8 mouse cellular contexts compared by ENCODE assay signal in genomic region chr3:89322131-89322500, GRCm38 (mm10). TPM values are rescaled to one million over a fixed set of nuclear protein-coding genes. Genes with fewer than 3 reads are reported as not detected.
DNase-seq lines count a peak whose midpoint lies in the region; ATAC-seq and TF ChIP-seq lines count a peak whose summit lies in the region.

No protein-coding gene starts in this region.

- H3K9ac ChIP-seq in liver, adult 2 months (ENCODE audit: low read depth, low read length): no peak overlapping the region; the same call in 1 of the 2 replicates
- H3K9ac ChIP-seq in embryonic facial prominence, embryonic 14.5 days (ENCODE audit: low read depth, low read length): peak overlapping the region; percentile 73
- H3K9ac ChIP-seq in intestine, postnatal 0 days (ENCODE audit: low read depth, low read length): no peak overlapping the region
- peak overlapping the region; percentile 91 for H3K9ac ChIP-seq in neural tube, embryonic 15.5 days (replicated peaks)

- no peak overlapping the region for H3K27ac ChIP-seq in liver, adult 2 months (replicated peaks; ENCODE audit: insufficient read depth, low read depth, low read length)
- no peak overlapping the region; the same call in 1 of the 2 replicates for H3K27ac ChIP-seq in embryonic facial prominence, embryonic 14.5 days (replicated peaks; ENCODE audit: low read depth, low read length)
- no peak overlapping the region for H3K27ac ChIP-seq in intestine, postnatal 0 days (ENCODE audit: low read depth, low read length)
- peak overlapping the region; percentile 98 for H3K27ac ChIP-seq in neural tube, embryonic 15.5 days (replicated peaks)

- H3K36me3 ChIP-seq in liver, adult 2 months (ENCODE audit: control insufficient read depth, insufficient read depth, low read length): no peaks in the 10 kb centered on the region
- no peaks in the 10 kb centered on the region for H3K36me3 ChIP-seq in embryonic facial prominence, embryonic 14.5 days (ENCODE audit: control insufficient read depth, insufficient read depth, low read length)
- no peaks in the 10 kb centered on the region for H3K36me3 ChIP-seq in intestine, postnatal 0 days (ENCODE audit: control insufficient read depth, insufficient read depth)
- no peaks in the 10 kb centered on the region for H3K36me3 ChIP-seq in neural tube, embryonic 15.5 days

- H3K4me3 ChIP-seq in liver, adult 2 months (ENCODE audit: insufficient read depth, low read depth, low read length): peak overlapping the region; percentile 42; the same call in 1 of the 2 replicates
- H3K4me3 ChIP-seq in embryonic facial prominence, embryonic 14.5 days (ENCODE audit: low read depth, low read length): peak overlapping the region; percentile 70
- H3K4me3 ChIP-seq in intestine, postnatal 0 days (ENCODE audit: low read depth, low read length): peak overlapping the region; percentile 59
- H3K4me3 ChIP-seq in neural tube, embryonic 15.5 days (replicated peaks): peak overlapping the region; percentile 81

- peak overlapping the region; percentile 97 for H3K4me2 ChIP-seq in embryonic facial prominence, embryonic 14.5 days (ENCODE audit: low read depth, low read length)
- peak overlapping the region; percentile 100 for H3K4me2 ChIP-seq in intestine, postnatal 0 days (replicated peaks; ENCODE audit: low read depth)
- peak overlapping the region; percentile 86 for H3K4me2 ChIP-seq in neural tube, embryonic 15.5 days

- TF ChIP-seq POLR2A in liver, adult 2 months (IDR thresholded peaks at IDR 0.05; ENCODE audit: extremely low read depth, insufficient read depth, low read length): no peak

- ATAC-seq in embryonic facial prominence, embryonic 14.5 days (ENCODE audit: low read depth): no peak
- no peak for ATAC-seq in intestine, postnatal 0 days
- ATAC-seq in neural tube, embryonic 15.5 days (ENCODE audit: low FRiP score): peak; percentile 3; the same call in 1 of the 2 replicates

- no peak for TF ChIP-seq CTCF in liver, adult 2 months (IDR thresholded peaks at IDR 0.05; ENCODE audit: low read depth, low read length)
- no peak for TF ChIP-seq CTCF in intestine, postnatal 0 days (IDR thresholded peaks at IDR 0.05; ENCODE audit: low read depth)

- H3K4me1 ChIP-seq in liver, adult 2 months (ENCODE audit: control insufficient read depth, insufficient read depth, low read length): peaks cover 17% of the 10 kb centered on the region
- H3K4me1 ChIP-seq in embryonic facial prominence, embryonic 14.5 days (ENCODE audit: control insufficient read depth, insufficient read depth, low read length): peaks cover 35% of the 10 kb centered on the region
- peaks cover 7% of the 10 kb centered on the region; the same call in 1 of the 2 replicates for H3K4me1 ChIP-seq in intestine, postnatal 0 days (replicated peaks; ENCODE audit: control insufficient read depth, insufficient read depth, low read length)
- peaks cover 52% of the 10 kb centered on the region for H3K4me1 ChIP-seq in neural tube, embryonic 15.5 days

- no peak for DNase-seq in liver, adult 2 months (ENCODE audit: extremely low read depth, low read depth, low spot score)
- no peak for DNase-seq in liver
- no peak for DNase-seq in embryonic facial prominence, embryonic 14.5 days (ENCODE audit: low spot score)
- DNase-seq in embryo, embryonic 9.5 days (ENCODE audit: extremely low spot score): no peak
- no peak for DNase-seq in cerebellum, postnatal 36 days
- DNase-seq in right cerebral cortex, postnatal 36 days (ENCODE audit: low spot score in 2 of 2): no peak

- WGBS in liver, adult 2 months: 4% methylated on average over 14 of the region's 14 CpGs
- WGBS in embryonic facial prominence, embryonic 14.5 days: 2% methylated on average over 9 of the region's 14 CpGs
- 5% methylated on average over 14 of the region's 14 CpGs for WGBS in intestine, postnatal 0 days
- under 1% methylated on average over 14 of the region's 14 CpGs for WGBS in neural tube, embryonic 15.5 days

- H3K9me3 ChIP-seq in embryonic facial prominence, embryonic 14.5 days (ENCODE audit: control insufficient read depth, low read length): no peaks in the 10 kb centered on the region
- H3K9me3 ChIP-seq in intestine, postnatal 0 days (ENCODE audit: control insufficient read depth): no peaks in the 10 kb centered on the region
- H3K9me3 ChIP-seq in neural tube, embryonic 15.5 days (replicated peaks): no peaks in the 10 kb centered on the region

- no peaks in the 10 kb centered on the region for H3K79me2 ChIP-seq in liver, adult 2 months (ENCODE audit: control insufficient read depth, insufficient read depth, low read length)

- peaks cover 46% of the 10 kb centered on the region for H3K27me3 ChIP-seq in liver, adult 2 months (ENCODE audit: control insufficient read depth, insufficient read depth, low read length)
- peaks cover 31% of the 10 kb centered on the region for H3K27me3 ChIP-seq in embryonic facial prominence, embryonic 14.5 days (replicated peaks; ENCODE audit: control insufficient read depth, insufficient read depth, low read length)
- H3K27me3 ChIP-seq in intestine, postnatal 0 days (replicated peaks; ENCODE audit: control insufficient read depth, insufficient read depth, low read length): peaks cover 41% of the 10 kb centered on the region
- no peaks in the 10 kb centered on the region for H3K27me3 ChIP-seq in neural tube, embryonic 15.5 days (replicated peaks)

RNA-seq across cellular contexts. Expression of gene Efna3, which starts 0.6 kb away (rescaled TPM):
- not detected in 2 replicates for total RNA-seq in liver, adult 2 months (2014; rRNA removed)
- polyA plus RNA-seq in liver, adult 2 months (2012; rRNA removed): not detected in 2 replicates
- 18.7 and 21.2 TPM in 2 replicates for polyA plus RNA-seq in embryonic facial prominence, embryonic 14.5 days (2014; fragmentation: Nextera tagmentation; extraction: Ambion mirVana)
- polyA plus RNA-seq in intestine, postnatal 0 days (2015; fragmentation: Nextera tagmentation; extraction: Ambion mirVana): 1.4 and 1.6 TPM in 2 replicates
- 95.8 and 107 TPM in 2 replicates for polyA plus RNA-seq in neural tube, embryonic 15.5 days (2015; fragmentation: Nextera tagmentation; extraction: Ambion mirVana)

RNA-seq across cellular contexts. Expression of gene Efna4, which starts 15.7 kb away (rescaled TPM):
- total RNA-seq in liver, adult 2 months (2014; rRNA removed): not detected in 2 replicates
- polyA plus RNA-seq in liver, adult 2 months (2012; rRNA removed): 0.06 and 0.27 TPM in 2 replicates
- 17.5 and 20.7 TPM in 2 replicates for polyA plus RNA-seq in embryonic facial prominence, embryonic 14.5 days (2014; fragmentation: Nextera tagmentation; extraction: Ambion mirVana)
- polyA plus RNA-seq in intestine, postnatal 0 days (2015; fragmentation: Nextera tagmentation; extraction: Ambion mirVana): 5.1 and 5.3 TPM in 2 replicates
- polyA plus RNA-seq in neural tube, embryonic 15.5 days (2015; fragmentation: Nextera tagmentation; extraction: Ambion mirVana): 3.0 and 5.9 TPM in 2 replicates

RNA-seq across cellular contexts. Expression of gene Adam15, which starts 27.7 kb away (rescaled TPM):
- total RNA-seq in liver, adult 2 months (2014; rRNA removed): 1.4 and 2.6 TPM in 2 replicates
- 4.7 and 5.4 TPM in 2 replicates for polyA plus RNA-seq in liver, adult 2 months (2012; rRNA removed)
- 44.4 and 51.7 TPM in 2 replicates for polyA plus RNA-seq in embryonic facial prominence, embryonic 14.5 days (2014; fragmentation: Nextera tagmentation; extraction: Ambion mirVana)
- polyA plus RNA-seq in intestine, postnatal 0 days (2015; fragmentation: Nextera tagmentation; extraction: Ambion mirVana): 33.9 and 37.0 TPM in 2 replicates
- polyA plus RNA-seq in neural tube, embryonic 15.5 days (2015; fragmentation: Nextera tagmentation; extraction: Ambion mirVana): 69.9 and 71.9 TPM in 2 replicates

RNA-seq across cellular contexts. Expression of gene Dcst2, which starts 39.7 kb away (rescaled TPM):
- not detected in 2 replicates for total RNA-seq in liver, adult 2 months (2014; rRNA removed)
- 0.05 TPM in 1 of 2 replicates, not detected in the other for polyA plus RNA-seq in liver, adult 2 months (2012; rRNA removed)
- not detected in 2 replicates for polyA plus RNA-seq in embryonic facial prominence, embryonic 14.5 days (2014; fragmentation: Nextera tagmentation; extraction: Ambion mirVana)
- 10.0 and 11.5 TPM in 2 replicates for polyA plus RNA-seq in intestine, postnatal 0 days (2015; fragmentation: Nextera tagmentation; extraction: Ambion mirVana)
- polyA plus RNA-seq in neural tube, embryonic 15.5 days (2015; fragmentation: Nextera tagmentation; extraction: Ambion mirVana): 0.18 and 0.26 TPM in 2 replicates

RNA-seq across cellular contexts. Expression of gene Efna1, which starts 41.2 kb away (rescaled TPM):
- 22.1 and 35.2 TPM in 2 replicates for total RNA-seq in liver, adult 2 months (2014; rRNA removed)
- 73.1 and 73.4 TPM in 2 replicates for polyA plus RNA-seq in liver, adult 2 months (2012; rRNA removed)
- 33.8 and 35.8 TPM in 2 replicates for polyA plus RNA-seq in embryonic facial prominence, embryonic 14.5 days (2014; fragmentation: Nextera tagmentation; extraction: Ambion mirVana)
- polyA plus RNA-seq in intestine, postnatal 0 days (2015; fragmentation: Nextera tagmentation; extraction: Ambion mirVana): 50.7 and 69.8 TPM in 2 replicates
- polyA plus RNA-seq in neural tube, embryonic 15.5 days (2015; fragmentation: Nextera tagmentation; extraction: Ambion mirVana): 9.7 and 16.5 TPM in 2 replicates

Comparison
In these comparisons a context has a peak if more than half of its experiments do, and no peak if none do; other contexts are left out.
1. H3K9ac ChIP-seq: peak in embryonic facial prominence, embryonic 14.5 days (single experiment) and neural tube, embryonic 15.5 days (single experiment); none in liver, adult 2 months (single experiment) and intestine, postnatal 0 days (single experiment).
2. Peak in every context shown above with its lines, with median percentiles within 50 percentile points of each other: H3K4me3 ChIP-seq and H3K4me2 ChIP-seq.